Mouse (Mus musculus) liver, postnatal 0 days (tissue): Measurements from ENCODE around the gene Hoxa1.
A peak's percentile ranks its signal among the peaks of the same experiment; 100 is the strongest.

Source experiments
- CTCF ChIP-seq: sonication (generic); IDR thresholded peaks from 2 replicates; pipeline ENCODE4 v1.5.1; 2016; ENCODE audit warnings: antibody characterized with exemption, low read depth
- EP300 ChIP-seq: IDR thresholded peaks from 2 replicates; pipeline ENCODE4 v1.6.1; 2016; ENCODE audit warnings: antibody characterized with exemption, low read depth, mild to moderate bottlenecking

DNA sequence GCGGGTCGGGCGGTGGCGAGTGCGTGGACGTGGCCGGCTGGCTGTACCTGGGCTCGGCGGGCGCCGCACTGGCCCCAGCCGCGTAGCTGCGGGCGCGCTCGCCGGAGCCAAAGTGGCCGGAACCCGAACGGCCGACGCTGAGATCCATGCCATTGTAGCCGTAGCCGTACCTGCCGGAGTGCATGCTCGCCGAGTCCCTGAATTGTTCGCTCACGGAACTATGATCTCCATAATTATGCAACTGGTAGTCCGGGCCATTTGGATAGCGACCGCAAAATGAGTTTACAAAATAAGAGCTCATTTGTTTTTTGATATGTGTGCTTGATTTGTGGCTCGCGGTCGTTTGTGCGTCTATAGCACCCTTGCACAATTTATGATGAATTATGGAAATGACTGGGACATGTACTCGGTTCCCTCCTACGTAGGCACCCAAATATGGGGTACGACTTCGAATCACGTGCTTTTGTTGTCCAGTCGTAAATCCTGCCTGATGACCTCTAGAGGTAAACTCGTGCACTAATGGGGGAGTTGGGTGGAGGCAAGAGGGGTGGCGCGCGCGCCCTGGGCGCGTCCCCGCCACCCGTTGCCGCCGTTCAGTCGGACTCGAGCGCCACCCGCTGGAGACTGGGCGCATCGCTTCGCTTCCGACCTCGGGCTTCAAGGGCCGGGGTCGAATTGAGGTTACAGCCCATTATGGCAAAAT, 46.1 kb upstream of the Hoxa1 start, which contains the start of gene Hoxa5:
- TF ChIP-seq CTCF (peak; percentile 79), EP300 (no peak)
